Mouse (Mus musculus) macrophage (primary cell): Measurements from ENCODE around the gene C1qtnf9. TPM values are rescaled to one million over a fixed set of nuclear protein-coding genes. Genes with fewer than 3 reads are reported as not detected.

Experiments used
- H3K27ac ChIP-seq: fragments of 350-480 bp; formaldehyde crosslinking; 2 replicates; pipeline ENCODE4 v1.9.0; 2021
- H3K36me3 ChIP-seq: fragments of 350-480 bp; formaldehyde crosslinking; 2 replicates; pipeline ENCODE4 v1.9.0; 2021; ENCODE audit errors: inconsistent target
- H3K4me3 ChIP-seq: fragments of 350-480 bp; formaldehyde crosslinking; 2 replicates; pipeline ENCODE4 v1.9.0; 2021; ENCODE audit errors: inconsistent target
- H3K79me2 ChIP-seq: fragments of 350-480 bp; formaldehyde crosslinking; 2 replicates; pipeline ENCODE4 v1.9.0; 2021; ENCODE audit errors: inconsistent target
- WGBS: methylation state at CpG from one replicate; pipeline ENCODE4 v1.1.7; 2026; ENCODE audit warnings: inconsistent platforms; ENCODE audit not compliant: missing documents; 5-methylcytosine and 5-hydroxymethylcytosine counted together
- polyA plus RNA-seq: library from polyadenylated mRNA; stranded (reverse); fragments of 250-400 nt; gene quantifications from 3 replicates; pipeline ENCODE4 v1.2.4, GENCODE M21; 2018; ENCODE audit warnings: inconsistent platforms

The C1qtnf9 gene
- polyA plus RNA-seq, 1 experiment from 2014 or later: not detected

DNA sequence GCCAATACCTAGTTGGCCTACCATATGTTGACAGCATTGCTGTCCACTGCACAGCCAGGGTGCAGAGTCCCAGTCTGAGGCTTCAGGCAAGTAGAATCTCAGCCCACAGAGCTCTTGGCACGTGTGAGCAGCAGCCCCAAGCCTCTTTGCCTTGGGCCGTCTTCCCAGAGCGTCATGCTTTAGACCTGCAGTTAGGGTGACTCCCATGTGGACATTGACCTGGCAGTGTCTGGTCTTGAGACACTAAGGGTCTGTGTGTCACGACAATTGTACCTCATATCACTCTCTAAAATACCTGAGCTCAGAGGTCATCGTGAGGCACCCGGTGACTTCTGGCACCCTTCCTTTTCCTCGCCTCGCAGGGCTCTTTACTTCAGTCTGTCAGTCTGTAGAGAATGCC lies 8.8 kb upstream of the C1qtnf9 start:
- WGBS: 92% methylated on average over 8 of the region's 8 CpGs
- Histone ChIP-seq H3K4me3 (no peak overlapping the region), H3K27ac (no peak overlapping the region), H3K36me3 (no peaks in the 10 kb centered on the region), H3K79me2 (no peaks in the 10 kb centered on the region)

DNA sequence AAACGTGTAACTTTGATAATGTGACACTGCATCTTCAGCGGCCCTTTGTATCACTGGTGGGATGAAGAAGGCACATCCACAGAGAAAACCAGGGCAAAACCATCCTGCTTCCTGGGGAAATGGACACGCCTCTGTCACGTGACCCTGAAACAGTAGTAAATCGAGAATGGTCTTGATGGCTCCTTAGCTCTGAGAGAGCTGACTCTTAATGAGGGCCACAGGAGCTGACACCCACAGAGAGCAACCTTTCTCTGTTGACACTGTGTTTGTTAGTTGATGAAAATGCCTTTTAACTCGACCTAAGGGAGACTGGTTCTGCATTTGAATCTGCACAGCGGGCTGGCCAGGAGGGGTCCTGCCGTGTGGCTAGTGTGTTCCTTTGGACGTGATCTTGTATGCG lies 6.1 kb upstream of the C1qtnf9 start:
- Histone ChIP-seq H3K27ac (no peak overlapping the region), H3K36me3 (no peaks in the 10 kb centered on the region), H3K79me2 (no peaks in the 10 kb centered on the region), H3K4me3 (no peak overlapping the region)
- whole genome bisulfite sequencing: 89% methylated on average over 10 of the region's 10 CpGs

DNA sequence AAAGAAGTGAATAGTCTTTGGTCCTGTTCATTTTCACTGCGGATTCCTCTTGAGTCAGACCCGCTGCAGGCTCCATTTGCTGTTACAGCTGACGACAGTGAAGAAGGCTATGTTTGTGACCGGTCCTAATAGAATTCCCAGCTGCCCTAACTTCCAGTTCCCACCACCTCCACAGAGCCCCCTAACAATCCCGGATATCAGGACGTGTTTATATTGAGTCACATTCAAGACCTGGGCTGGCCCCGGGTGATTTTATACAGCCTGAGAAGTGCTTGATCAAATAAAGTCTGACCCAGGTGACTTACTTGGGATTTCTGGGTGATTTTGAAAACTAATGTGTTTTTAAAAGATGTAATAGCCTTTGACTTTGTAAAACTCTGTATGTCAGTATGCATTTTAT lies 5.2 kb upstream of the C1qtnf9 start:
- Histone ChIP-seq H3K27ac (no peak overlapping the region), H3K36me3 (no peaks in the 10 kb centered on the region), H3K4me3 (no peak overlapping the region), H3K79me2 (no peaks in the 10 kb centered on the region)
- WGBS: 94% methylated on average over 7 of the region's 7 CpGs

DNA sequence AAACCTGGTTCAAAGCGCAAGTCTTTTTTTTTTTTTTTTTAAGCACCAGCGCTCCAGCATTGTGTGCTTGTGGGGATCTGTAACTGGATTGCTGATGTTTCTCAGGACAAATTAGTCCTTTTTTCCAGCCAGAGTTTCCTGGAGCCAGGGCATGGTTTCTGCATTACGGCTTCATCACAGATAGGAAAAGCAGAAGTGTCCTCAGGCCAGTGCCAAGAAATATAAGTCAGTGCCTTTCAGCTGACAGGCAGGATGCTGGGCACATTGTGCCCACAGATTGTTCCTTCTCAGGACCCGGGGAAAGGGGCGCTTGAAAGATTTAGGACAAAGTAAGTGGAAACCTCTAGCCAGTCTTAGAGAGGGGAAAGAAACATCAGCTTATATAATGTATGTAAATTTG lies 4.2 kb upstream of the C1qtnf9 start:
- WGBS: 47% methylated on average over 5 of the region's 5 CpGs
- Histone ChIP-seq H3K36me3 (no peaks in the 10 kb centered on the region), H3K4me3 (no peak overlapping the region), H3K79me2 (no peaks in the 10 kb centered on the region), H3K27ac (no peak overlapping the region)

DNA sequence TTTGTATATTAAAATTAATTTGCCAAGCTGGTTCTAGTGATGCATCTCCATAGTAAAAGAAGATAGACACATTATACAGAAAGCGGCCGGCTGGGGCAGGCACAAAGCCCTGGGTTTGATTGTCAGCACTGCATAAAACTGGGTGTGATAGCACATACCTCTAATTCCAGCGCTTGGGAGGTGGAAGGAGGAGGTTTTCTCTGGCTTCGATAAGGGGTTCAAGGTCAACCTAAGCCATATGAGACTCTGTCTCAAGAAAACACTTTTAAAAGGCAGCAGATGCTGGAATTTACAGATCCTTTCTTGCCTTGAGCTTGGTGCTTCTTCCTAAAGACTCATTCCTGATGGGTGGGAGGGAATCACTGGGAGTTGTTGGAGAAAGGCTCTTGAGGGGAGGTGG lies 3.4 kb upstream of the C1qtnf9 start:
- Histone ChIP-seq H3K4me3 (no peak overlapping the region), H3K27ac (no peak overlapping the region), H3K79me2 (no peaks in the 10 kb centered on the region), H3K36me3 (no peaks in the 10 kb centered on the region)
- WGBS: 93% methylated on average over 4 of the region's 4 CpGs

DNA sequence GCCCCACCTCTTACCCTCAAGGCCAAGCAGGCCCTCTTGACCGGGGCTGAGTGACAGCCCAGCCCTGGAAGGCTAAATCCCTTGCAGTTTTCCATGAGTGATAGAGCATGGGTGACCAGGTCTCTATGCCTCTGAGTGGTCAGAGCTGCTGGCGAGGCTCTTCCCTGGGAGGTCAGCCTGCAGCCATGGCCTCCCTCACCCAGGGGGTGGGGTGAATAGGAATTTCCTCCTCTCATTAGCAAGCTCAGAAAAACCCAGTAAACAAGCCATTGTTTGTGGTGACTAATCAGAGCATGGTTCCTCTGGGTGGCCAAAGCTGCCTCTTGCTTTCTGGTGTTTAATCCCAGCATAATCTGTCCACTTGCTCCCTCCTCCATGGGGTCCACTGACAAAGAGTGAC lies 2.9 kb upstream of the C1qtnf9 start:
- H3K27ac ChIP-seq: 0 out of 2 replicates have a peak overlapping the region, but pooled peaks have one; percentile 12
- no peaks in the 10 kb centered on the region for H3K79me2 ChIP-seq
- WGBS: 82% methylated on average over 2 of the region's 2 CpGs
- no peaks in the 10 kb centered on the region for H3K36me3 ChIP-seq
- H3K4me3 ChIP-seq: no peak overlapping the region

DNA sequence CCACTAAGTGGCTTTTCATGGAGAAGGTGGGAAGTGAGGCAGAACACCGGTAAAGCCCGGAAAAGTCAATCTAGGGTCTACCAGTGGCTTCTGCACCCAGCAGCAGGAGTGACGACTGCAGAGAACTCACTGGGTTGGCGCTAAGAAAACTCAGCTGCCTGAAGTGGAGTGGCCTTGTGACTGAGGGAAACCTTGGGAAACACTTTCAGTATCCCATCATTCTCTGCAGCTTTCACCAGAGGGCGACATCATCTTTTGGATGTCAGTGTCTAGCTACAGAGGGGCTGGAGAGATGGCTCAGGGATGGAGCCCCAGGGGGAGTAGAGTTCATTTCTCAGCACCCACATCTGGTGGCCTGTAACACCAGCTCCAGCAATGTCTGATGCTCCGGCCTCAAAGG lies 1.4 kb downstream of the C1qtnf9 start:
- Histone ChIP-seq H3K27ac (no peak overlapping the region), H3K36me3 (no peaks in the 10 kb centered on the region), H3K79me2 (no peaks in the 10 kb centered on the region), H3K4me3 (no peak overlapping the region)
- 88% methylated on average over 6 of the region's 6 CpGs for WGBS

DNA sequence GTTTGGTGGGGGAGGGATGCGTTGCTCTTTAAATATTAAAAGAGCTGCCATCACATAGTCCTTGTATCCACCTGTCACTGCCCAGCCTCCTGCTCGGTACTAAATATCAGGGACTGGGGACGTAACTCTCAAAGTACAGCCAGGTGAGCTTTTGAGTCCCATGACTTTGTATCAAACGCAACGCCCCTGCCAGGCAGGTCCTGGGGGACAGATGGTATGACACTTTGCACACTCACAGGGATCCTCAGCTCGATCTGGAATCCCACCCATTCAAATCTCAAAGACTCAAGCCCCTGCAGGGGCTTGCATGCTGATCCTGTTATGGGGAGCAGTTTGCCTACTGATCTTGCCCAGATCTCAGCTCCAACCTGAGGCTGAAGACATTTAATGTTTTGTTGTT lies 2.7 kb downstream of the C1qtnf9 start:
- no peaks in the 10 kb centered on the region for H3K79me2 ChIP-seq
- H3K27ac ChIP-seq: no peak overlapping the region
- WGBS: 73% methylated on average over 6 of the region's 6 CpGs
- no peaks in the 10 kb centered on the region for H3K36me3 ChIP-seq
- H3K4me3 ChIP-seq: no peak overlapping the region

DNA sequence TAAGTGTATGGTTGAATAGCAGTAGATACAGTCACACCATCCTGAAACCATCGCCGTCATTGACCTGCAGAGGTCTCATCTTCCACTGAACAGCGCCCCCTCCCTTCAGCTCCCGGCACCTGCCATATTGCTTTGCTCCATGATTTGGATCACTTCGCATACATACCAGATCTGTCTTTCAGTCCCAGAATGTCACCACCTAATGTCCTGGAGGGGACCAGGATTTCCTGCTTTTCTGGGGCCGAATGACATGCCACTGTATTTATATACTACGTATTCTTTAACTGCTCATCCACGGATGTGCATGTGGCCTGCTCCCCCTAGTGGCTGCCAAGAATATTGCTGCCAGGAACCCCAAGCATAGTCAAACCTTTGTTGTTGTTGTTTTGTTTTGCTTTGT lies 3.1 kb downstream of the C1qtnf9 start:
- H3K4me3 ChIP-seq: peak overlapping the region; percentile 15; the same call in 1 of the 2 replicates
- H3K36me3 ChIP-seq: no peaks in the 10 kb centered on the region
- H3K27ac ChIP-seq: no peak overlapping the region
- H3K79me2 ChIP-seq: no peaks in the 10 kb centered on the region
- 2% methylated on average over 8 of the region's 8 CpGs for WGBS

DNA sequence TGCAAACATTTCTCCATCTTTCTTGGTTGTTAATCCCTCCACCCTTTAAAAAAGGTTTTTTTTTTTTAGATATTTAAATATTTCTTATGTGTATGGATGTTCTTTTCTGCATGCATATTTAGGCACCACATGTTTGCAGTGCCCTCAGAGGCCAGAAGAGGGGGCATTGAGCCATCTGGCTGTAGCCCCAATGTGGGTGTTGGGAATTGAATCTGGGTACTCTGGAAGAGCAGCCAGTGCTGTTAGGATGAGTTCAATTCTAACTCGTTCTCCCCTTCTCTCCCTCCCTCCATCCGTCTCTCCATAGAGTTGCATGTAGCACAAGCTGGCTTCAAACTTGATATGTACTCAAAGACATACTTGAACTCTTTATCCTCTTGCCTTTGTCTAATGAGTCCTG lies 5.5 kb downstream of the C1qtnf9 start:
- H3K36me3 ChIP-seq: no peaks in the 10 kb centered on the region
- 84% methylated on average over 2 of the region's 2 CpGs for WGBS
- no peaks in the 10 kb centered on the region for H3K79me2 ChIP-seq
- no peak overlapping the region for H3K27ac ChIP-seq
- no peak overlapping the region for H3K4me3 ChIP-seq

DNA sequence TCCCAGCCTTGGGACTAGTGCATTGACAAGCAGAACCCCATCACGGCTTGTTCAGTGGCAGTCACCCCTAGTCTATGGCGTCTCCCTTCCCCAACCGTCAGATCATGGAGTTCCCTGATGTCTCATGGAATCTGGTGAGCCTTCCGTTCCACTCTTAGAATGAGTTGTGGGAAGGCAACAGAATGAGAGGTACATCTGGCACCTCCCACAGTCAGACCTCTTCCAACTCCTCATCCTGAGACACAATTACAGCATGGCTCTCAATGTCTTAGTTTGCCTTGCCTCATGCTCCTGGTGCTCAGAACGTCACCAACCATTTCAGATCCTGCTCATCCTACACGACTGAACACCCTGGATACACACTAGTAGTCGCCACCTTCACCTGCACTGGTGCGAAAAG lies 8.6 kb downstream of the C1qtnf9 start:
- Histone ChIP-seq H3K36me3 (no peaks in the 10 kb centered on the region), H3K79me2 (no peaks in the 10 kb centered on the region), H3K27ac (no peak overlapping the region), H3K4me3 (no peak overlapping the region)
- WGBS: 94% methylated on average over 8 of the region's 8 CpGs

DNA sequence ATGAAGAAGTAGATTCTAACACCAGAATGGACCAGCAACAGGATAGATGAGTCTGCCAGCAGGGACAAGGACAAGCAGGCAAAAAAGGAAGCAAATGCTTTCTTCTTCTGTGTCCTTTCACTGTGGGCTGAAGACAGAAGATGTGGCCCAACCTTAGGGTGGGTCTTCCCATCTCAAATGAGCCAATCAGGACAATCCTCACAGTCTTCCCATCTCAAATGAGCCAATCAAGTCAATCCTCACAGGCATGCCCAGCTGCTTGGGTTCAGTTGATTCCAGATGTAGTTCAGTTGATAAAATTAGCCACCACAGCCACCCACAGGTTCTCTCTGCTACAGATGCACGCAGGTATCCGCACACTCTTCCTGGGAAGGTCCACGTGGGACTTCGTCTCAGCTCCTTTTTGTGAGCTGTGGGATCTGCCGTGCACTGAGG lies 9.6 kb downstream of the C1qtnf9 start:
- Histone ChIP-seq H3K79me2 (no peaks in the 10 kb centered on the region), H3K27ac (no peak overlapping the region), H3K36me3 (no peaks in the 10 kb centered on the region), H3K4me3 (no peak overlapping the region)
- 87% methylated on average over 5 of the region's 5 CpGs for WGBS

DNA sequence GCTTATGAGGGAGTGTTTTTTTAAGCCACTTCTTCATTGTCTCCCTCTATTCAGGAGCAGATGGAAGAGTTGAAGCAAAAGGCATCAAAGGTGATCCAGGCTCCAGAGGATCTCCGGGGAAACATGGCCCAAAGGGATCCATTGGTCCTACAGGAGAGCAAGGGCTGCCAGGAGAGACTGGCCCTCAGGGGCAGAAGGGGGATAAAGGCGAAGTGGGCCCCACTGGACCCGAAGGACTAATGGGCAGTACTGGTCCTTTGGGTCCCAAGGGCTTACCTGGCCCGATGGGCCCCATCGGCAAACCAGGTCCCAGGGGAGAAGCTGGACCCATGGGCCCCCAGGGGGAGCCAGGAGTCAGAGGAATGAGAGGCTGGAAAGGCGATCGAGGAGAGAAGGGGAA lies 11.3 kb downstream of the C1qtnf9 start:
- H3K27ac ChIP-seq: no peak overlapping the region
- 90% methylated on average over 7 of the region's 7 CpGs for WGBS
- no peaks in the 10 kb centered on the region for H3K36me3 ChIP-seq
- no peak overlapping the region for H3K4me3 ChIP-seq
- H3K79me2 ChIP-seq: no peaks in the 10 kb centered on the region

DNA sequence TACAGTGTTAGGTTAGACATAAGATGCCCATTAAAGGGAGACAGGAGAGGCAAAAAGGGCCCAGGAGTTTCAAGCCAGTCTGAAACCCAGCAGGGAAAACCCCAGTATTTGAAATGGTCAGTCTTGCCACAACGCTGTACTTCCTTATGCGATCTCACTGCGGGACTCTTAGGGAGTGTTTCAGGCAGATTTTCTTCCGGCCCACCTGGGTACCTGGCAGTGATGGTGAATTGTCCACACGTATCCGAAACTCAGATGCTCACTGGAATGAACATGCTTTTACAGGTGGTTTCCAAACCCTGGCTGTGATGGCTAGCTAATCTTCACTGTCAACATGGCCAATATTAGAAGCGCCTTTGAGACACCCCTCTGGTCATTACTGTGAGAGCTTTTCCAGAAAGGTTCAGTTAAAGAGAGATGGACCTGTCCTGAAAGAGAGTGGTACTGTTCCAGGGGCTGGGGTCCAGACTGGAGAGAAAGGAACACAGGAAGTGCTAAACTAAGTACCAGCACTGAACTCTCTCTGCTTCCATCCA lies 14.3 kb downstream of the C1qtnf9 start:
- no peak overlapping the region for H3K27ac ChIP-seq
- 30% methylated on average over 7 of the region's 7 CpGs for WGBS
- H3K36me3 ChIP-seq: no peaks in the 10 kb centered on the region
- no peak overlapping the region for H3K4me3 ChIP-seq
- no peaks in the 10 kb centered on the region for H3K79me2 ChIP-seq

DNA sequence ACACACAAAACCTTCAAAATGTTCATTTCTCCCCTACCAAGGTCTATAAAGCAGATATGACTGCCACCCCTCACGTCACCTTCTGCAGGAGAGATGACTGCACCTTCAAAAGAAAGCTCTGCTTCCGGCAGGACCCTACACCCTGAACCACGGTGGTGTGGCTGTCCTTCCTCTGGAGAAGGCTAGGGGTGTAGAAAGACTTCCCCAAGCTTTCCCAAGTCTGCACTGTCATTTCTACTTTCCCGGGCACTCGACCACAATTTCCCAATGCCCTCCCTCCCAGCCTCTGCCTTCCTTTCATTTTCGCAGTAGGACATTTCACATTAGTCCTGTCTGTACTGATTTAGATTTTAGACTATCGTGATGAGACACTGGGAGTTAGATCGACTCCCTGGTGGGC lies 15.3 kb downstream of the C1qtnf9 start:
- Histone ChIP-seq H3K79me2 (no peaks in the 10 kb centered on the region), H3K27ac (no peak overlapping the region), H3K36me3 (no peaks in the 10 kb centered on the region), H3K4me3 (no peak overlapping the region; the same call in 1 of the 2 replicates)
- 11% methylated on average over 8 of the region's 8 CpGs for WGBS
